Mouse (Mus musculus) B cell, adult (primary cell): ENCODE data around the gene S100a9. TPM values are rescaled to one million over a fixed set of nuclear protein-coding genes. Genes with fewer than 3 reads are reported as not detected.

Experiments
- total RNA-seq: library from RNA; stranded (reverse); gene quantifications from 4 replicates; pipeline ENCODE4 v1.2.4, GENCODE M21; 2023; ENCODE audit not compliant: inconsistent age

S100a9 gene
- 5.4 to 8.4 TPM (median 7.1 TPM) in 4 replicates for total RNA-seq

DNA sequence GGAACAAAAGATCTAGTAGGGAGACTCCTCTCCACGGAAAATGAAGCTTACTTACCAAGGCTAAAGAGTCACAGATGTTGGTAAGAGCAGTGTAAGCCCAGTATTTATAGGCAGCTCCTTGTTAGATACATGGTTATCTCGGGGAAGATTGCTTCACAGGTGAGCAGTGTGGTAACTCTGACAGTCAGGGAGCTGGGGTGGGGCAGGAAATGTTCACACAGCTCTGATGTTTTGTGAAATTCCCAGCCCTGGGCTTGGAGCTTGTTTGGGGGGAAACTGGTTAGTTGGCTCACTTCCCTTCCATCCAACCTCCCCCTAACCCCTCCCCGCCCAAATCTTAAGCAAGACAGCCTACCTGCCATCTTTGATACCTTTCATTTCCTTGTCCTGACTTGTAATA is at the start of gene S100a9:
Gene S100a9 (minus strand): TSS at position 109 of the 400 bp plus-strand sequence.

GRCm38 (mm10) chr3:90726606-90727005 is 31.1 kb upstream of the S100a9 start, which contains the start of gene Pglyrp4:
Gene Pglyrp4 (plus strand): TSS chr3:90726906.

GRCm38 (mm10) chr3:90668846-90669245 is 26.7 kb downstream of the S100a9 start, which contains the start of gene S100a8:
Gene S100a8 (plus strand): TSS chr3:90668978.

GRCm38 (mm10) chr3:90653717-90654116 is 41.8 kb downstream of the S100a9 start, which contains the start of gene S100a7a:
Gene S100a7a (plus strand): TSS chr3:90654017.

Other genes starting within 250 kb of the S100a9 start
- gene Npr1, start 229.9 kb downstream of the S100a9 start, total RNA-seq: 0.83 TPM in 1 of 4 replicates, not detected in the others
- 85.5 to 94.6 TPM (median 90.6 TPM) in 4 replicates for gene Ilf2, start 219.6 kb downstream of the S100a9 start, total RNA-seq
- 52.9 to 66.8 TPM (median 60.9 TPM) in 4 replicates for gene Snapin, start 204.7 kb downstream of the S100a9 start, total RNA-seq
- gene Chtop, start 186.2 kb downstream of the S100a9 start, total RNA-seq: 188 to 206 TPM (median 192 TPM) in 4 replicates
- gene S100a1, start 181.3 kb downstream of the S100a9 start, total RNA-seq: 1.0 to 1.6 TPM in 2 of 4 replicates, not detected in the others
- 17.0 to 22.0 TPM (median 19.6 TPM) in 4 replicates for gene S100a13, start 181.3 kb downstream of the S100a9 start, total RNA-seq
- 0.48 to 1.3 TPM (median 0.83 TPM) in 3 of 4 replicates, not detected in the other for gene S100a14, start 168.9 kb downstream of the S100a9 start, total RNA-seq
- not detected in 4 replicates for gene S100a16, start 158.5 kb downstream of the S100a9 start, total RNA-seq
- gene S100a3, start 135.1 kb downstream of the S100a9 start, total RNA-seq: 0.27 to 1.6 TPM (median 0.86 TPM) in 3 of 4 replicates, not detected in the other
- not detected in 4 replicates for gene S100a2, start 105.5 kb downstream of the S100a9 start, total RNA-seq
- 3.3 TPM in 1 of 4 replicates, not detected in the others for gene Gm42674, start 93.8 kb downstream of the S100a9 start, total RNA-seq
- 51.7 to 70.7 TPM (median 60.6 TPM) in 4 replicates for gene S100a4, start 92.0 kb downstream of the S100a9 start, total RNA-seq
- gene S100a5, start 87.2 kb downstream of the S100a9 start, total RNA-seq: 2.0 to 6.8 TPM (median 4.0 TPM) in 4 replicates
- gene S100a6, start 82.8 kb downstream of the S100a9 start, total RNA-seq: 62.1 to 83.5 TPM (median 70.4 TPM) in 4 replicates
- gene S100a7a, start 41.7 kb downstream of the S100a9 start, total RNA-seq: not detected in 4 replicates
- 4.9 to 7.9 TPM (median 6.2 TPM) in 4 replicates for gene S100a8, start 26.7 kb downstream of the S100a9 start, total RNA-seq
- gene Pglyrp4, start 31.2 kb upstream of the S100a9 start, total RNA-seq: not detected in 4 replicates
- not detected in 4 replicates for gene Gm5849, start 82.2 kb upstream of the S100a9 start, total RNA-seq